Mouse (Mus musculus) stomach, postnatal 0 days (tissue): Measurements from ENCODE around the gene Polr2l. TPM values are rescaled to one million over a fixed set of nuclear protein-coding genes. Genes with fewer than 3 reads are reported as not detected.

ENCODE experiments used
- ATAC-seq: fragments of 200-750 bp; cut with Nextera tagmentation; 2 replicates; pipeline ENCODE4 v1.8.0; 2017; ENCODE audit not compliant: low FRiP score, low TSS enrichment
- DNase-seq: peaks from one replicate; pipeline ENCODE4 v3.0.0-alpha.2; 2016; ENCODE audit warnings: low spot score
- H3K27ac ChIP-seq: fragments of 300-500 bp; sonication (generic); replicated peaks from 2 replicates; pipeline ENCODE4 v1.5.1; 2014; ENCODE audit warnings: mild to moderate bottlenecking, control low read depth
- H3K27me3 ChIP-seq: fragments of 300-500 bp; sonication (generic); 2 replicates; pipeline ENCODE4 v1.6.1; 2014; ENCODE audit warnings: low read length; ENCODE audit not compliant: control insufficient read depth, insufficient read depth
- H3K36me3 ChIP-seq: fragments of 300-500 bp; sonication (generic); 2 replicates; pipeline ENCODE4 v1.6.1; 2014; ENCODE audit warnings: low read length, mixed read lengths; ENCODE audit not compliant: control insufficient read depth, insufficient read depth
- H3K4me1 ChIP-seq: fragments of 300-500 bp; sonication (generic); replicated peaks from 2 replicates; pipeline ENCODE4 v1.6.1; 2014; ENCODE audit warnings: antibody characterized with exemption; ENCODE audit not compliant: control insufficient read depth, insufficient read depth
- H3K4me2 ChIP-seq: fragments of 300-500 bp; sonication (generic); replicated peaks from 2 replicates; pipeline ENCODE4 v1.6.1; 2014; ENCODE audit warnings: low read depth, mild to moderate bottlenecking, control low read depth, moderate library complexity
- H3K4me3 ChIP-seq: fragments of 300-500 bp; sonication (generic); 2 replicates; pipeline ENCODE4 v1.5.1; 2014; ENCODE audit warnings: low read depth, low read length, control low read depth
- H3K9ac ChIP-seq: fragments of 300-500 bp; sonication (generic); 2 replicates; pipeline ENCODE4 v1.6.1; 2014; ENCODE audit warnings: mild to moderate bottlenecking, low read length, control low read depth, mixed read lengths
- H3K9me3 ChIP-seq: fragments of 300-500 bp; sonication (generic); 2 replicates; pipeline ENCODE4 v1.6.1; 2016; ENCODE audit warnings: low read length; ENCODE audit not compliant: control insufficient read depth
- CTCF ChIP-seq: IDR thresholded peaks from 2 replicates; pipeline ENCODE4 v1.5.1; 2016; ENCODE audit warnings: antibody characterized with exemption, low read depth, mild to moderate bottlenecking, moderate library complexity
- EP300 ChIP-seq: optimal IDR thresholded peaks from 2 replicates; pipeline ENCODE3; 2016; ENCODE audit warnings: antibody characterized with exemption
- WGBS: fragments of 180-500 bp; shearing (Covaris S2); extraction: QIAGEN DNeasy Blood & Tissue Kit; methylation state at CpG from one replicate; pipeline ENCODE4 v1.1.7; 2014; 5-methylcytosine and 5-hydroxymethylcytosine counted together
- polyA plus RNA-seq: library from polyadenylated mRNA; unstranded; fragments of >200 nt; fragmentation: Nextera tagmentation; extraction: Ambion mirVana; gene quantifications from 2 replicates; pipeline ENCODE4 v1.2.1, GENCODE M21; 2015

The Polr2l gene
- polyA plus RNA-seq, 1 experiment from 2014 or later, result 60.2 TPM

DNA sequence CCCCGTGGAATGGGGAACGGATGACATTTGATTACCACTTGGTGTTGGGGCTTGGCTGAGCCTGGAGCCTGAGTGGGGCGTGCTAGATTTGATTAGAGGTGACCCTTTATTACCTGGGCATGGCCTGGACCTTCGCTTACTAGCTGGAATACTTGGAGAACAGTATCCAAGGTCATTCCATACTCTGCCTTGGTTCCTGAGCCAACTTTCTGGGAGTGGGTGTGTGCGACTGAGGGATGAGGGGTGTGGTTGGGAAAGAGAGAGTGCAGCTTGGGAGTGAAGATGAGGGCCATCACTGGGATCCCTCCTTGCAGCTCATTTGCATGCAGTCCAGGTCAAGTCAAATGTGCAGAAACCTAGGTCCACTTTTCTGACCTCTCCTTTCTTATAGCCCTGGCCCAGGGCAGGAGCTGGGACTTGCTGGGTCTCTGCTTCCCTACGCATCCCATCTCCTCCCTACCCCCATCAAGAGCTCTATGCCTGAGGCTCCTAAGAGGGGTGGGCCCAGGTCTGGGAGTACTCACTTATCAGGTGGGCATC is 8.3 kb upstream of the Polr2l start:
- no peak overlapping the region for H3K27ac ChIP-seq
- no peaks in the 10 kb centered on the region for H3K9me3 ChIP-seq
- H3K36me3 ChIP-seq, result no peaks in the 10 kb centered on the region
- H3K4me2 ChIP-seq, result no peak overlapping the region
- no peak overlapping the region for H3K9ac ChIP-seq
- no peaks in the 10 kb centered on the region for H3K27me3 ChIP-seq
- no peak overlapping the region for H3K4me3 ChIP-seq
- TF ChIP-seq CTCF (no peak), EP300 (no peak)
- H3K4me1 ChIP-seq, result peaks cover 5% of the 10 kb centered on the region
- DNase-seq (no peak), ATAC-seq (no peak)
- 73% methylated on average over 6 of the region's 6 CpGs for WGBS

DNA sequence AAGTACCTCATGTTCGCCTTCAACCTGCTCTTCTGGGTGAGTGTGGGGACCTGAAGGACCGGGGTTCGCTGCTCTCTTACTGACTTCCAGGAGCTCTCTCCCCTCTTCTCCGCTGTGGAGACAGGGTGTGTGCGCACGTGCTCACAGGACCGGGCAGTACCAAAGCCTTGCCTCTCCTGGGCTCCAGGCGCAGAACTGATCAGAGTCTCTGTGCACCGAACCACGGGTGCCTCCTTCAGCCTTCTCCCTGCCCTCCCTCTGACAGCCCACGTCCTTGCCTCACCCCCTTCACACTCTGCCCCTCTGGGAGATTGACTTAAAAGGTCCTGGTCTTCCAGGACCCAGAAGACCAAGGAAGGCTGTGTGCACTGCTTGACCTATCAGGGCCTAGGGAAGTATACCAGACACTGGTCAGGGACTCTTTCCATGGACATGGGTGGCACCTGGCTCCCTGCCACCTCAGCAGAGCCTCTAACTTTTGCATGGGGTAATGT is 7.6 kb upstream of the Polr2l start:
- H3K27me3 ChIP-seq, result no peaks in the 10 kb centered on the region
- ATAC-seq (no peak), DNase-seq (no peak)
- peak overlapping the region; percentile 47 for H3K9ac ChIP-seq
- WGBS, result 22% methylated on average over 11 of the region's 11 CpGs
- H3K4me3 ChIP-seq, result peak overlapping the region; percentile 48
- no peak overlapping the region for H3K27ac ChIP-seq
- H3K9me3 ChIP-seq, result no peaks in the 10 kb centered on the region
- TF ChIP-seq CTCF, result no peak
- no peak for TF ChIP-seq EP300
- H3K4me1 ChIP-seq, result peaks cover 8% of the 10 kb centered on the region
- peak overlapping the region; percentile 91 for H3K4me2 ChIP-seq
- H3K36me3 ChIP-seq, result no peaks in the 10 kb centered on the region

DNA sequence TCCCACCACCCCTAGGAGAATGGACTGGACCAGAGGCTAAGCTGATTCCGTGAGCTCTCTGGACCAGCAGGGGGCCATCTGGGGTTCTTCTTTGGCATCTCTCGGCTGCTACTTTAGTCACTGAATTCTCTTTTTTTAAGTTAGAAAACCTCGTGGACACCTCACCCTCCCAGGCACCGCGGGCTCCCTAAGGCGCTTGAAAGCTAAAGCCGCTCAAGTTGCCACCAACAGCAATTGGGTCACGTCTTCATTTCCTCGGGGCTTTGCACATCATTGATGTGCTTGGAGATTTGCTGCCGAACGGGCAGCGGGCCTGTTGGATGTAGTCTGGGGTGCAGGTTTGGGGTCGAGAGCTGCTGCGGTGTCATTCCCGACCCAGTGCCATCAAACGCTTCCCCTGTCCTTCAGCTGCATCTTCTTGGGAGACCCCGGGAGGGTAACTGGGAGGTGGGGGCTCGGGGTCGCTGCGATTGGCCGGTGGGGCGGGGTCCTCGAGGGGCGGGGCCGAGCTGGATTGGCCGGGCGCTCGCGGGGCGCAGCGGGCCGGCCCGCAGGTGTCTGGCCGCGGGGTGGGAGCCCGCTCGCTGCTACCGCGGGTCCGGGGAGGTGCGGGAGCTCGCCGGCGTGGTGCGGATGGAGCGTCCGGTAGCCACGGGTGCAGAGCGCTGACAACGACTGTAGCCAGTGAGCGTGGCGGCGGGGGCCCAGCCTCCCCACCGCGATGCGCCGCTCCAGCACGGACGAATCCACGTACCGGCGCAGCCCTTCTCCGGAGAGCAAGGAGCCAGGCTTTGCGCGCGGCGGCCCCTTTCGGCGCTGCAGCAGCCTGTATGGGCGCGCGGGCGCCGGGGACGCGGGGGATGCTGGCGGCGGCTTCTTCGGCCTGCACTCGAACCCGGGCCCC is 6.8 kb upstream of the Polr2l start:
- Histone ChIP-seq H3K4me1 (peaks cover 11% of the 10 kb centered on the region), H3K9me3 (no peaks in the 10 kb centered on the region), H3K4me2 (peak overlapping the region; percentile 91), H3K9ac (peak overlapping the region; percentile 47), H3K36me3 (no peaks in the 10 kb centered on the region), H3K27me3 (no peaks in the 10 kb centered on the region), H3K27ac (no peak overlapping the region), H3K4me3 (peak overlapping the region; percentile 48)
- peak; percentile 60 for DNase-seq
- peak; percentile 65 for TF ChIP-seq CTCF
- no peak for TF ChIP-seq EP300
- ATAC-seq, result no peak
- 1% methylated on average over 64 of the region's 81 CpGs for WGBS

DNA sequence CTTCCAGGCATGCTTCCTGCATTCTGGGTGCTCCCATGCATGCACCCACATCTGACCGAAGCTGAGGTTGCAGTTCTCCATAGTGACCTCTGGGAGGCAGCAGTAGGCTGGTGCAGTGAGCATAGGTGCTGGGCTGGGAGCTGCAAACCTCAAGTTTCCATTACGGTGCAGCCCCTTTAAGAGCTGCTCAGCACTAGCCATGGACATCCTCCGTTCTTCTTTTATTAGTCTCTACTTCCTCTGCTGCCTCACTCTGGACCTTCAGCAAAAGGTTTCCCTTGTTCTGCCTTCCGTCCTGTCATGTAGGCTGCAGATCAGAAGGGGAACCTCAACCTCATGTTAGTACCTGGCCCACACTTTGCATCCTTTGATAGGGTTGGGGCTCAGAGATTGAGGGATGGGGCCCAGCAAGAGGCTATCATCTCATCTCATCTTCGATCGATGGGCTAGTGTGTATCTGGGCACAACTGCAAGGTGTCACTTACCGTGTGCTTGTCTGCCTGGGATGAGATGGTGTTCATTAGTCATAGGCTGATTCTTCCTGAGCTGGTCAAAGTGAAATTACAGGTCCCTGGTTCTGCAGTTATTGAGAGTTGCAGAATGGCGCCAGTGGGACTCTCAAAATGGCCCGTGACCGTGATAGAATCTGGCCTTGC is 6.0 kb upstream of the Polr2l start:
- Histone ChIP-seq H3K4me3 (peak overlapping the region; percentile 48), H3K9ac (no peak overlapping the region), H3K27ac (peak overlapping the region; percentile 5; the same call in 1 of the 2 replicates), H3K36me3 (no peaks in the 10 kb centered on the region), H3K27me3 (no peaks in the 10 kb centered on the region), H3K4me1 (peaks cover 11% of the 10 kb centered on the region), H3K4me2 (peak overlapping the region; percentile 91), H3K9me3 (no peaks in the 10 kb centered on the region)
- TF ChIP-seq CTCF, result peak; percentile 95
- no peak for TF ChIP-seq EP300
- ATAC-seq (peak; percentile 50), DNase-seq (peak; percentile 69)
- WGBS, result 11% methylated on average over 10 of the region's 10 CpGs

DNA sequence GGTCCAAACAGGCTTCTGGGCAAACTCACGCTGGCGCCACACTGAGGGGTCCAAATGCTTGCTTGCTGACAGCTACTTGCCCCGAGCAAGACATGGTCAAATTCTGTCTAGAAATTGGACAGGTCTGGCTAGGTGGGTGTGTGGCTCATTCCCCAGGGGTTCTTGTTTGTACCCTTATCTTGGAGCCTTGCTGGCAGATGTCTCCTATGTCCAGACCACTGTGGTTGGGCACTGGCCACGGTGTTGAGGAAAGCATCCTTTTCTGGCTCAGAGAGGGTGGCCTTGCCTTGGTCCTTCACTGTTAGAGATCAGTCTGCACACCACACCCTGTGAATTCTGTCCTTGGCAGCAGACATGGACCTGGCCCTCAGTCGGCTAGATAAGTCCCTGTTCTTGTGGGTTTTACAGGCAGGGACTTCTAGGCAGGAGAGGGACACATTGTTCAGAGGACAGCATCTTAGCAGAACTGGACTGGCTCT is 3.4 kb upstream of the Polr2l start:
- Histone ChIP-seq H3K9me3 (no peaks in the 10 kb centered on the region), H3K4me1 (peaks cover 22% of the 10 kb centered on the region), H3K9ac (0 out of 2 replicates have a peak overlapping the region, but pooled peaks have one; percentile 43), H3K4me3 (no peak overlapping the region), H3K27me3 (no peaks in the 10 kb centered on the region), H3K27ac (peak overlapping the region; percentile 87; the same call in 1 of the 2 replicates), H3K36me3 (no peaks in the 10 kb centered on the region), H3K4me2 (no peak overlapping the region; the same call in 1 of the 2 replicates)
- WGBS, result 43% methylated on average over 5 of the region's 5 CpGs
- ATAC-seq, result no peak
- no peak for TF ChIP-seq CTCF
- no peak for TF ChIP-seq EP300
- DNase-seq, result no peak
